Mouse (Mus musculus): ENCODE results near the gene Prrxl1. TPM values are rescaled to one million over a fixed set of nuclear protein-coding genes. Genes with fewer than 3 reads are reported as not detected.

Gene Prrxl1
- polyA plus RNA-seq, 1 experiment from 2014 or later, result not detected

DNA sequence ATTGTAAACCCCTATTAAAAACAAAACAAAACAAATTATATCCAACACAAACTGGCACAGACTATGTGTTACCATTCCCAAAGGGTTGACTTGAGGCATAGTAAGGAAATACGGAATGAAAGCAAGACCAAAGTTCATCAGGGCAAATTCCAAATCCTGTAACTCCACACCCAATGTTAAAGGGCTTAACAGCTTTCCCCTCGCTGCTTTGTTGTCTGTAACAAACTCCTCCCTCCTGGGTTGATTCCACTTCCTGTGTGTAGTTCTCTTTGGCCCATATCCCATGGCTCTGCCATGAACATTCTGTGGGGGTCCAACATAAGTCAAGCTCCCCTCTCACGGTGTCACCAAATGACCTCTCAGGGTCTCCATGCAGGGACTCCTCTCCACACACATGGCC lies 8.8 kb upstream of the Prrxl1 start:
- in situ Hi-C loops (cut with MboI; ENCODE audit: low pct_unique_long_range_greater_than_20kb), result loop anchor here (5.0 kb wide), 1 partner anchor 58 kb away; no protein-coding TSS in a partner anchor
- CTCF ChIA-PET, result interaction anchor here (1.6 kb wide), 1 partner anchor 60 kb away, joined by 7 read pairs; no protein-coding TSS in a partner anchor
- no peak for TF ChIP-seq CTCF (IDR thresholded peaks at IDR 0.05)
- ATAC-seq (no peak), DNase-seq (ENCODE audit: low read depth, low spot score) (no peak)
- peaks cover 14% of the 10 kb centered on the region for H3K27me3 ChIP-seq
- POLR2A ChIA-PET, result no interaction called here

DNA sequence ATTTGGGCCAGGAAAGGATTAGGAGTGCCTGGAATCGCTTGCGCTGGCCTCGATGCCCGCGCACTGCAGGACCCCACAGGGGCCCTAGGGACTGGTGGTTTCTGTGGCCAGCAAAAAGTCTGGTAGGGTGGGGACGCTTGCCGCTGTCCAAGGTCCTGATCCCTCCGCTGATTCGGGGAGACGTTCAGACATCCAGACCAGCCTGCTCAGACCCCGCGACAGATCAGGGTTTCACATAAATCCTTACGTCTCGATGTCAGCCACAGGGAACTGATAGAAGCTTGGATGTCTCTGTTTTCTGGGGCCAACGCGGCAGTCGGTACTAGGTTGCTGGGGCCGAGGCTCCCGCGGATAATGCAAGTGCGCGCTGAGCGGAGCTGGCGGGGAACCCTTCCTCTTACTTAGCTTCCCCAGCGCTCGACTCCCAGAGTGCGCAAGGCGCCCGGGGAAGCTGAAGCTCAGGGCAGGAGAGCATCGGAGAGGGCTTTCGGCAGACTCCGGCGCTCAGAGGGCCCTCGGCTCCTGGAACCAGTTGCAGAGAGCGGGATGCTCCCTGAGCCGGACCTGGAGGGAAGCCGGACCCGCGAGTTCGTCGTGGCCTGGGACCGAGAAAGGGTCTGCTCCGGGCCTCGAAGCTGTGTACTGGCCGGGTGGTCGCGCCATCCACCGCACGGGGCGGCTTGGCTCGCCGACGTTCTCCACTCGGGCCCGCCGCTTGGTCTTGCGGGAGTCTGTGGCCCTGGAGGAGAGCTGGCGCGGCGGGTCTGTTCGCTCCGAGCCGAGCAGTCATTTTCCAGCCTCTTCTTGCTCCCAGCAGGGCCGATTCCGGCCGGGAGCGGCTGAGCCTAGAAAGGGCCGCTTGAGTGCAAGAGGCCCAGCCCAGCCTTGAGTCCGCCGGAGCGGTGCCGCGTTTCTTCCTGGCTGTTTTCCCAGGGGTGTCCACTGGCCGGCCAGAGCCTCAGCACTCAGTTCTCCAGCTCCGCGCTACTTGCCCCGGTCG lies 1.7 kb upstream of the Prrxl1 start:
- ChIA-PET POLR2A (interaction anchor here (1.0 kb wide), 1 partner anchor 9 kb away, joined by 3 read pairs; no protein-coding TSS in a partner anchor), CTCF (no interaction called here)
- no peak for TF ChIP-seq CTCF (IDR thresholded peaks at IDR 0.05)
- peak; percentile 34 for DNase-seq (ENCODE audit: low read depth, low spot score)
- peaks cover 71% of the 10 kb centered on the region for H3K27me3 ChIP-seq
- in situ Hi-C loops (cut with MboI; ENCODE audit: low pct_unique_long_range_greater_than_20kb), result no loop called here
- peak; percentile 78 for ATAC-seq

DNA sequence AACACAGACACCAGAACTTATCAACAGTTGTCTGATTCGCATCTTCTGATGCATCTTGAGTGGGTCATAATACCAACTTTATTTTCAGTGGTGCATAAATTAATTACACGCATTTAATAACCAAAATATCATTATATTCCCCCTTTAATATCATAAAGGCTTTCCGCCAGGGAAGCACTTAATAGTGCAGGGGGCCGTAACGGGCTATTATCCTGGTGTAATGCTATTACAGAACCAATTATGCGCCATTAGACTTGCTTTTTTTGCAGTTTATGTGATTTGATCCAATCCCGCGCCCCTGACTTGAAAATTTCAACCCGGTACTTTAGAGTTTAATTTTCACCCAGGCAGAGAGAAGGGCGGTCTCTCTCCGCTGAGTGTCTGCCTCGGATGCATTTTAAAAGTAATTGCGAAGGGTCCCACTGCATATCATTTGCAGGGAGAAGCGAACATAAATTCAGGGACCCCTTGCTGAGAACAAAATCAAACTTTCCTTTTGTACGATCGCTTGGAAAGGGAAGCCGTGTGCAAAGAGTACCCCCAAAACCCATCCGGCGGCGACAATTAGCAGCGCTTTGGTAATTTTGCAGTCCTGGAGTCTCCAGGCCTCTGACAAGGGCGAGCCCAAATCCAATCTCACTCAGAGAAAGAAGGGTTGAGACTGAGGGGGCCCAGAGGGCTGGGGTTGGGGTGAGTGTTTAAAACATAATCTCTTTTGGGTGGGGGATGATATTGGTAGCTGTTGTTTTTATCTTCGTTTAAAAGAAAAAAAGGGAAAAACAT lies 579 bp upstream of the Prrxl1 start:
- TF ChIP-seq CTCF (IDR thresholded peaks at IDR 0.05), result no peak
- ATAC-seq, result no peak
- in situ Hi-C loops (cut with MboI; ENCODE audit: low pct_unique_long_range_greater_than_20kb), result no loop called here
- no peak for DNase-seq (ENCODE audit: low read depth, low spot score)
- ChIA-PET POLR2A (no interaction called here), CTCF (no interaction called here)
- H3K27me3 ChIP-seq, result peaks cover 74% of the 10 kb centered on the region

DNA sequence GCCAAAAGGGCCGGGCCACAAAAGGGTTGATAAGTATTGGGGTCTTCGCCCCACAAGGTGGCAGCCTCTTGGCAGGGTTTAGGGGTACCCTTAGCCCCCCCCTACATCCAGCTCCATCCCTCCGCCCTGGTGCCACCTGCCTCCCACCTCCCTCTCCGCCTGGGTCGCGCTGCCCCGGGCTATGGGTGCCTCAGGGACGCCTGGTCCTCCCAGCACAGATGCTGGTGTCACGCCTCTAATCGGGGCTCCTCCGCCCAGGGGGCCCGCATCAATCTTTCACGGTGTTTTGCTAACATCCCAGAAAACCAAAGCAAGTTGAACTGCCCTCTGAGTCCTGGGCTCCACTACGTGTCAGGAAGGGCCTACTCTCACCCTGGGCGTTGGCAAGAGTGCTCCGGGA lies 903 bp downstream of the Prrxl1 start:
- no peak for ATAC-seq
- DNase-seq (ENCODE audit: low read depth, low spot score), result no peak
- peaks cover 74% of the 10 kb centered on the region for H3K27me3 ChIP-seq
- ChIA-PET POLR2A (no interaction called here), CTCF (no interaction called here)
- in situ Hi-C loops (cut with MboI; ENCODE audit: low pct_unique_long_range_greater_than_20kb), result loop anchor here (10.0 kb wide), 1 partner anchor 205 kb away; no protein-coding TSS in a partner anchor
- TF ChIP-seq CTCF (IDR thresholded peaks at IDR 0.05), result no peak

DNA sequence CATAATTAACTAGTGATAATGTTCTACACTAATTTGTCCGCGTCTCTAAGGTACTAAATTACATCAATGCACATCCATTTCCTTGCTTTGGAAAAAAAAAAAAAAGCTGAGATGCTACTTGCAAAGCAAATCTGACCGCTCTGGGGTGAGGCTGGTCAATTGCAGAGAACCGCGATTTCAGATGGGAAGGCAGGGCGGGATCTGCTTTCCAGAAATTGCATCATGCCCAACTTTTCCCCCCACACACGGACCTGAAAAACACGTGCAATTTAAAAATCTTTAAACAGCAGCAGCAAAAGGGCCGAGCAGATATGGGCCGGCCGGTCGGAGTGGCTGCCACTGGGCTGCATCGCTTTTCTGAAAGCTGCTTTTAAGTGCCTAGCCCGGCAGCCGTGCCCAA lies 6.3 kb downstream of the Prrxl1 start:
- in situ Hi-C loops (cut with MboI; ENCODE audit: low pct_unique_long_range_greater_than_20kb), result loop anchor here (5.0 to 10.0 kb wide), 2 partner anchors 199 to 357 kb away; no protein-coding TSS in a partner anchor
- TF ChIP-seq CTCF (IDR thresholded peaks at IDR 0.05), result no peak
- peaks cover 54% of the 10 kb centered on the region for H3K27me3 ChIP-seq
- no peak for DNase-seq (ENCODE audit: low read depth, low spot score)
- CTCF ChIA-PET, result interaction anchor here (1.3 kb wide), 1 partner anchor 9 kb away, joined by 3 read pairs; no protein-coding TSS in a partner anchor
- POLR2A ChIA-PET, result interaction anchor here (0.6 kb wide), 1 partner anchor 64 kb away, joined by 3 read pairs; no protein-coding TSS in a partner anchor
- no peak for ATAC-seq

DNA sequence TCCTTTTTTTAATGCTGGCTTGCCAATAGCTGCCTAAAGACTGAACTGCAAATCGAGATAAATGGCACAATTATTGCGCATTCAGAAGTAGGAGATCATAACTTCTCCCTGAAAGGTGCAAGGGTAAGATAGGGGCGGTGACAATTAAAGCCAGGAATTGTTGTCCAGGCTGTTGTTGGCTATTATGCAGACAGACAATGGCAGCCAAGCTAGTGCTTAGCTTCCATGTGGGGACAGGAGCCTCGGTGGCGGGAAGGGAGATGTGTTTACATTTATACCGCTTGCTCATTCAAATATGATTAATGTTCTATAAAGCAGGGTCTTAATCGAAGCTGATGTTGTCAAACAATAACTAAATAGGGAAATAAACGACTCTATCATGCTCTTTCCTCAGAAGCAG lies 7.1 kb downstream of the Prrxl1 start:
- ATAC-seq, result no peak
- CTCF ChIA-PET, result interaction anchor here (1.2 kb wide), 1 partner anchor 28 kb away, joined by 3 read pairs; no protein-coding TSS in a partner anchor
- DNase-seq (ENCODE audit: low read depth, low spot score), result no peak
- in situ Hi-C loops (cut with MboI; ENCODE audit: low pct_unique_long_range_greater_than_20kb), result loop anchor here (5.0 to 10.0 kb wide), 2 partner anchors 198 to 356 kb away; no protein-coding TSS in a partner anchor
- POLR2A ChIA-PET, result interaction anchor here (1.3 kb wide), 1 partner anchor 9 kb away, joined by 3 read pairs; no protein-coding TSS in a partner anchor
- TF ChIP-seq CTCF (IDR thresholded peaks at IDR 0.05), result no peak
- H3K27me3 ChIP-seq, result peaks cover 53% of the 10 kb centered on the region

DNA sequence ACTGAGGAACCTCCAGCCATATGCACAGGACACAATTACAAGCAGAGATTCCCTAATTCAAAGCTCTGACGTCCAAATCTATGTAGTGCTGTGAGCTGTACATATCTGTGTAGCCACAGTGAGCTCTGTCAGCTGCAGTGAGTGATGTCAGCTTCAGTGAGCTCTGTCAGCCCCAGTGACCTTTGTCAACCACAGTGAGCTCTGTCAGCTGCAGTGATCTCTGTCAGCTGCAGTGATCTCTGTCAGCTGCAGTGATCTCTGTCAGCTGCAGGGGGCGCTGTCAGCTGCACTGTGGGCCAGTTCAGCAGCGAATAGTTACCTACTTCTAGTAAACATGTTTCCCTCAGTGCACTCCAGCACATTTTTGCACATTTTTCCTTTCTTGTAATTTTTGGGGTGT lies 10.2 kb downstream of the Prrxl1 start:
- DNase-seq (ENCODE audit: low read depth, low spot score), result no peak
- POLR2A ChIA-PET, result interaction anchor here (0.5 kb wide), 1 partner anchor 291 kb away, joined by 3 read pairs; no protein-coding TSS in a partner anchor
- CTCF ChIA-PET, result interaction anchor here (0.8 to 0.9 kb wide), 2 partner anchors 14 to 351 kb away, joined by 3 read pairs; no protein-coding TSS in a partner anchor
- in situ Hi-C loops (cut with MboI; ENCODE audit: low pct_unique_long_range_greater_than_20kb), result loop anchor here (5.0 to 10.0 kb wide), 2 partner anchors 195 to 353 kb away; no protein-coding TSS in a partner anchor
- no peak for ATAC-seq
- TF ChIP-seq CTCF (IDR thresholded peaks at IDR 0.05), result no peak
- peaks cover 36% of the 10 kb centered on the region for H3K27me3 ChIP-seq

DNA sequence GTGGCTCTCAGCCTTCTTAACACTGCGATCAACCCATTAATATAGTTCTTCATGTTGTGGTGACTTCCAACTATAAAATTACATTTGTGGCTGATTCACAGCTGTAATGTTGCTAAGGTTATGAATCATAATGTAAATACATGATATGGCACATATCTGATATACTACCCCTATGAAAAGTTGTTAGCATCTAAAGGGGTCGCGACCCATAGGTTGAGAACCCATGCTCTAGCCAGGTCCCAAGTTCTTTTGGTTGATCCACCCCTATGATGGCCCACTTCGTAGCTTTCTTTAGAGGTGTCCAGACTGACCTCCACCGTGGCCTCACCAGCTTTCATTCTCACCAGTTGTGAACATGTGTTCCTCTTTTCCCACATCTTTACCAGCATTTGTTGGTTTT lies 18.0 kb downstream of the Prrxl1 start:
- ChIA-PET POLR2A (no interaction called here), CTCF (no interaction called here)
- TF ChIP-seq CTCF (IDR thresholded peaks at IDR 0.05), result no peak
- ATAC-seq (no peak), DNase-seq (ENCODE audit: low read depth, low spot score) (no peak)
- in situ Hi-C loops (cut with MboI; ENCODE audit: low pct_unique_long_range_greater_than_20kb), result loop anchor here (10.0 kb wide), 1 partner anchor 588 kb away; no protein-coding TSS in a partner anchor
- peaks cover 14% of the 10 kb centered on the region for H3K27me3 ChIP-seq

DNA sequence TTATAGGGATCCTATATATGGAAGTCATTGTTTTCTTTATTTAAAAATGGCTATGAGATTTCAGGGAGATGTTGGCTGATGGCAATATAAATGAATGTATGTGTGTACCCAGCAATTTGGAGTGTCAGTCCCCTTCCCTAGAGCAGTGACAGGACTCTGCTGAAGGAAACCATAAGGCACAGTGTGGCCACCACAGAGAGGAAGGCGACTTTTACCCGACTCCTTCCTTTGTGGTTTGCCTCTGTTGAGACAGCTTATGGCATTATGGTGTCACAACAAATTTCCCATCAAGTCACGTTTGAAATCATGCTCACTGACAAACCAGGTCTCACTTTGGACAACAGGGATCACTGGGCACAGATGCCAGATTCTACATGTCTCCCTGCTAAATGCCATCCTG lies 25.0 kb downstream of the Prrxl1 start:
- no peak for DNase-seq (ENCODE audit: low read depth, low spot score)
- TF ChIP-seq CTCF (IDR thresholded peaks at IDR 0.05), result no peak
- H3K27me3 ChIP-seq, result peaks cover 16% of the 10 kb centered on the region
- no peak for ATAC-seq
- ChIA-PET POLR2A (no interaction called here), CTCF (interaction anchor here (1.2 kb wide), 1 partner anchor 15 kb away, joined by 3 read pairs; no protein-coding TSS in a partner anchor)
- in situ Hi-C loops (cut with MboI; ENCODE audit: low pct_unique_long_range_greater_than_20kb), result no loop called here

DNA sequence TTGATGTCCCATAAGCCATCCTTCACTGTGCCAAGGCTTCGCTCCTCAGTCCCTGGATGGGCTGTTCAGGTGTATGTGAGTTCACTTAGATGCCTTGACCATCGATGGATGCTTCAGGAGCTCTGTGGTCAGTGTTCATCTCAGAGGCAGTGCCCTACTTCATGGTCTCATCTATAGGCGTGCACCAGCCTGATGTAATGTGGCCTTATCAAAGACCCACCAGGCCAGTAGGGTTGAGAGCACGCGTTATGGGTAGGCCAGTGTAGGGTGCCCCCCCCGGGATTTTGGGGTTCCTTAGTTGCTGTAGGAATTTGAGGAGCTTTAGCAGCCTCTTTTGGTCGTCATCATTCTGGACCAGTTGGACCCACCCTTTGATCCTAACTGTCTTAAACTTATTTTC lies 25.6 kb downstream of the Prrxl1 start:
- CTCF ChIA-PET, result no interaction called here
- DNase-seq (ENCODE audit: low read depth, low spot score), result no peak
- ATAC-seq, result no peak
- TF ChIP-seq CTCF (IDR thresholded peaks at IDR 0.05), result no peak
- POLR2A ChIA-PET, result no interaction called here
- peaks cover 16% of the 10 kb centered on the region for H3K27me3 ChIP-seq
- in situ Hi-C loops (cut with MboI; ENCODE audit: low pct_unique_long_range_greater_than_20kb), result no loop called here
